Comparison of ENCODE assay signal across 8 mouse cellular contexts in the genomic region with DNA sequence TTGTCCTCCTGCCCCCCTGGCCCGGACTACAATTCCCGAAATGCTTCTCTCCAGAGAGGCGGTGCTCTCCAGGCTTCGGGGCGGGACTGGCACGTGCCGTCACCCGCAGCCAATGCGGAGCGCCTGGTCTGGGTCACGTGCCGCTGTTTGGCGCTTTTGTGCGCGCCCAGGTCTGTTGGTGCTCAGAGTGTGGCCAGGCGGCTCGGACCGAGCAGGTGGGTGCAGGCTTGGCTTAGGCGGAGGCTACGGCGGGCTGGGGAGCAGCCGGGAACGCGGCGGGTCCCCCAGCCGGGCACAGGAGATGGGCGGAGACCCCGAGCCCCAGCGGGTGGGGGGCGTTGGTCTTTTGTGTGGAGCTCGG. TPM values are rescaled to one million over a fixed set of nuclear protein-coding genes. Genes with fewer than 3 reads are reported as not detected.
DNase-seq lines count a peak whose midpoint lies in the region; ATAC-seq lines count a peak whose summit lies in the region.

A gene (plus strand): TSS at position 106 of the 361 bp plus-strand sequence.

- peaks cover 30% of the 10 kb centered on the region for H3K36me3 ChIP-seq in forebrain, embryonic 10.5 days (replicated peaks)
- H3K36me3 ChIP-seq in heart, embryonic 16.5 days (ENCODE audit: control insufficient read depth, insufficient read depth) = peaks cover 24% of the 10 kb centered on the region
- H3K36me3 ChIP-seq in liver, embryonic 15.5 days (replicated peaks) = peaks cover 32% of the 10 kb centered on the region
- peaks cover 23% of the 10 kb centered on the region for H3K36me3 ChIP-seq in neural tube, embryonic 12.5 days

- peak within 1 kb of the TSS; percentile 91 for H3K9ac ChIP-seq in heart, embryonic 16.5 days (ENCODE audit: low read length)
- H3K9ac ChIP-seq in liver, embryonic 15.5 days = peak within 1 kb of the TSS; percentile 90
- peak within 1 kb of the TSS; percentile 98 for H3K9ac ChIP-seq in neural tube, embryonic 12.5 days

- peak within 1 kb of the TSS; percentile 91 for H3K4me3 ChIP-seq in forebrain, embryonic 10.5 days
- H3K4me3 ChIP-seq in heart, embryonic 16.5 days (ENCODE audit: low read length) = peak within 1 kb of the TSS; percentile 90
- H3K4me3 ChIP-seq in liver, embryonic 15.5 days (replicated peaks) = peak within 1 kb of the TSS; percentile 81
- peak within 1 kb of the TSS; percentile 96 for H3K4me3 ChIP-seq in neural tube, embryonic 12.5 days

- peak within 1 kb of the TSS; percentile 99 for H3K27ac ChIP-seq in forebrain, embryonic 10.5 days
- peak within 1 kb of the TSS; percentile 92 for H3K27ac ChIP-seq in heart, embryonic 16.5 days (ENCODE audit: low read length)
- peak within 1 kb of the TSS; percentile 93 for H3K27ac ChIP-seq in liver, embryonic 15.5 days (replicated peaks)
- peak within 1 kb of the TSS; percentile 94 for H3K27ac ChIP-seq in neural tube, embryonic 12.5 days

- H3K4me1 ChIP-seq in forebrain, embryonic 10.5 days = peaks cover 52% of the 10 kb centered on the region
- peaks cover 9% of the 10 kb centered on the region for H3K4me1 ChIP-seq in heart, embryonic 16.5 days (ENCODE audit: control insufficient read depth, insufficient read depth, low read length)
- peaks cover 40% of the 10 kb centered on the region for H3K4me1 ChIP-seq in liver, embryonic 15.5 days (replicated peaks)
- peaks cover 35% of the 10 kb centered on the region for H3K4me1 ChIP-seq in neural tube, embryonic 12.5 days

- ATAC-seq in CD4-positive, CD25-positive, alpha-beta regulatory T cell, adult 4 months = peak; percentile 84
- peak; percentile 94 for ATAC-seq in heart, embryonic 16.5 days (replicated peaks; ENCODE audit: extremely low read depth, insufficient read depth, low FRiP score)
- ATAC-seq in liver, embryonic 15.5 days (ENCODE audit: insufficient read depth) = peak; percentile 91
- peak; percentile 97 for ATAC-seq in neural tube, embryonic 12.5 days (ENCODE audit: low FRiP score, low read depth)

- H3K4me2 ChIP-seq in heart, embryonic 16.5 days (ENCODE audit: low read depth, low read length) = peak within 1 kb of the TSS; percentile 96
- peak within 1 kb of the TSS; percentile 98 for H3K4me2 ChIP-seq in liver, embryonic 15.5 days
- H3K4me2 ChIP-seq in neural tube, embryonic 12.5 days (replicated peaks) = peak within 1 kb of the TSS; percentile 84

- DNase-seq in c-Kit-negative CD71-positive TER-119-positive erythroid progenitor cells, embryonic 14.5 days (ENCODE audit: low read depth, low spot score) = peak; percentile 85
- DNase-seq in forebrain, embryonic 10.5 days (ENCODE audit: extremely low spot score, low spot score) = peak; percentile 96
- DNase-seq in kidney, postnatal 36 days = peak; percentile 97
- DNase-seq in telencephalon, adult 2 months (ENCODE audit: low read depth, low spot score) = peak; percentile 84

- H3K27me3 ChIP-seq in forebrain, embryonic 10.5 days (ENCODE audit: poor library complexity, severe bottlenecking) = peaks cover 18% of the 10 kb centered on the region
- no peaks in the 10 kb centered on the region for H3K27me3 ChIP-seq in heart, embryonic 16.5 days (ENCODE audit: control insufficient read depth, insufficient read depth, low read length)
- H3K27me3 ChIP-seq in liver, embryonic 15.5 days = no peaks in the 10 kb centered on the region; the same call in 1 of the 2 replicates
- H3K27me3 ChIP-seq in neural tube, embryonic 12.5 days (replicated peaks) = no peaks in the 10 kb centered on the region

- no peaks in the 10 kb centered on the region for H3K9me3 ChIP-seq in forebrain, embryonic 10.5 days
- peaks cover 3% of the 10 kb centered on the region; the same call in 1 of the 2 replicates for H3K9me3 ChIP-seq in heart, embryonic 16.5 days (replicated peaks; ENCODE audit: control insufficient read depth, low read length)
- H3K9me3 ChIP-seq in liver, embryonic 15.5 days (replicated peaks) = no peaks in the 10 kb centered on the region
- H3K9me3 ChIP-seq in neural tube, embryonic 12.5 days = no peaks in the 10 kb centered on the region

- under 1% methylated on average over 31 of the region's 31 CpGs for WGBS in forebrain, embryonic 10.5 days
- under 1% methylated on average over 30 of the region's 31 CpGs for WGBS in heart, embryonic 16.5 days
- under 1% methylated on average over 30 of the region's 31 CpGs for WGBS in liver, embryonic 15.5 days (ENCODE audit: insufficient replicate concordance)
- WGBS in neural tube, embryonic 12.5 days = 0% methylated on average over 31 of the region's 31 CpGs

RNA-seq across cellular contexts. Expression of the gene that starts here (rescaled TPM):
- polyA plus RNA-seq in CD4-positive, CD25-positive, alpha-beta regulatory T cell, adult 4 months (2017; shearing (Covaris generic)) = 100 to 1,000 TPM in 1 of 2 experiments, 10 to 100 TPM in 1; 80.7 to 125 TPM
- polyA plus RNA-seq in forebrain, embryonic 10.5 days (2016; fragmentation: Nextera tagmentation; extraction: Ambion mirVana) = 2,040 and 2,174 TPM in 2 replicates
- polyA plus RNA-seq in heart, embryonic 16.5 days (2015; fragmentation: Nextera tagmentation; extraction: Ambion mirVana) = 936 and 979 TPM in 2 replicates
- 398 and 432 TPM in 2 replicates for polyA plus RNA-seq in liver, embryonic 15.5 days (2015; fragmentation: Nextera tagmentation; extraction: Ambion mirVana)
- polyA plus RNA-seq in neural tube, embryonic 12.5 days (2016; fragmentation: Nextera tagmentation; extraction: Ambion mirVana) = 4,894 and 4,994 TPM in 2 replicates

Comparison
In these comparisons a context has a peak if more than half of its experiments do, and no peak if none do; other contexts are left out.
1. Peak in every context shown above with its lines: DNase-seq, ATAC-seq, H3K4me3 ChIP-seq and H3K27ac ChIP-seq.